Mouse (Mus musculus): ENCODE measurements around the gene Zmym4. TPM values are rescaled to one million over a fixed set of nuclear protein-coding genes. Genes with fewer than 3 reads are reported as not detected.

The Zmym4 gene
- polyA plus RNA-seq, 1 experiment from 2014 or later: 22.7 TPM

DNA sequence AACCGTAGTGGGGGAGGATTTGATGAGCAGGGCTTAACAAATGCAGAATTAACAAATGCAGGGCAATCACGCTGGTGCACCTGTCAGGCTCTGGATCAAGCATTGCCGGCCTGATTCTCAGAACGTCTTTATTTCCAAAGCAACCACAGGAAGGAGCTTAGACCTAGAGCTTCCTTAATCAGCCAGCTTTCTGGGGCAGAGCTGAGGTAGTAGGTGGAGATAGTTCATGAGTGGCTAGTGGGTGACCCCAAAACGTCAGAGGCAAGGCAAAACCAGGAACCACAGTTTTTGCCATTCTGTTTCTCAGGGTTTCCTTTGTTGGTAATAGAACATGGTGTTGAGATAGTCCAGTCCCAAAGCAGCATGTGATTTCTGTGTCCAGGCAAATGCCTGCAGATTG, 153.1 kb downstream of the Zmym4 start:
- Histone ChIP-seq H3K36me3 (ENCODE audit: control insufficient read depth, insufficient read depth, low read length) (peaks cover 32% of the 10 kb centered on the region; the same call in 1 of the 2 replicates), H3K27me3 (replicated peaks; ENCODE audit: control insufficient read depth, insufficient read depth, low read length) (no peaks in the 10 kb centered on the region), H3K27ac (ENCODE audit: low read depth, low read length) (no peak overlapping the region), H3K4me1 (ENCODE audit: control insufficient read depth, insufficient read depth, low read length) (no peaks in the 10 kb centered on the region), H3K9me3 (replicated peaks; ENCODE audit: control insufficient read depth, low read length) (no peaks in the 10 kb centered on the region), H3K4me2 (ENCODE audit: low read length) (no peak overlapping the region), H3K4me3 (ENCODE audit: low read depth, low read length) (no peak overlapping the region), H3K9ac (ENCODE audit: low read length) (no peak overlapping the region)
- ATAC-seq (no peak), DNase-seq (ENCODE audit: low spot score) (no peak)
- 80% methylated on average over 5 of the region's 5 CpGs for WGBS

DNA sequence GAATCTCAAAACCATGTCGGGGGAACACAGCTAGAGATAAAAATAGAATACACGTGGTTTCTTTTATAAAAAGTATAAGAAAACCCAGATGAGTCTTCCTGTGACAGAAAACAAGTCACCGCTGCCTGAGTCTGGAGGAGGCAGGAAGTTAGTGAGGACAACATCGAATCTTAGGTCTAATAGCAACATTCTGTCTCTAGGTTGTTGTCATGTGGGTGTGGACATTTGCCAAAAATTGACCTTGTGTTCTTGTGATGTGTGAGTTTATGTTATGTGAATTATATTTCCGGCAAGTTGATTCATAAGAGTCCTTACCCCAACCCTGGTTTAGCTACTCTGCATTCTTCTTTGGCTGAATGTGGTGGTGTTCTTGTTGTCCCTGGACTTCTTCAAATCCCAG, 154.7 kb downstream of the Zmym4 start:
- Histone ChIP-seq H3K4me2 (ENCODE audit: low read length) (no peak overlapping the region), H3K9ac (ENCODE audit: low read length) (no peak overlapping the region), H3K4me1 (ENCODE audit: control insufficient read depth, insufficient read depth, low read length) (no peaks in the 10 kb centered on the region), H3K4me3 (ENCODE audit: low read depth, low read length) (no peak overlapping the region), H3K27ac (ENCODE audit: low read depth, low read length) (no peak overlapping the region), H3K9me3 (replicated peaks; ENCODE audit: control insufficient read depth, low read length) (no peaks in the 10 kb centered on the region), H3K27me3 (replicated peaks; ENCODE audit: control insufficient read depth, insufficient read depth, low read length) (no peaks in the 10 kb centered on the region), H3K36me3 (ENCODE audit: control insufficient read depth, insufficient read depth, low read length) (peaks cover 36% of the 10 kb centered on the region; the same call in 1 of the 2 replicates)
- ATAC-seq (no peak), DNase-seq (ENCODE audit: low spot score) (no peak)
- 87% methylated on average over 5 of the region's 5 CpGs for WGBS

Other genes with a start within 250 kb of the Zmym4 start
- 0.69 and 1.0 TPM in 2 replicates for gene Tfap2e, start 231.9 kb downstream of the Zmym4 start, polyA plus RNA-seq (2014; fragmentation: Nextera tagmentation; extraction: Ambion mirVana)
- gene Ncdn, start 214.7 kb downstream of the Zmym4 start, polyA plus RNA-seq (2014; fragmentation: Nextera tagmentation; extraction: Ambion mirVana): 47.8 and 79.3 TPM in 2 replicates
- 28.2 and 35.4 TPM in 2 replicates for gene AU040320, start 214.6 kb downstream of the Zmym4 start, polyA plus RNA-seq (2014; fragmentation: Nextera tagmentation; extraction: Ambion mirVana)
- 102 and 105 TPM in 2 replicates for gene Sfpq, start 53.2 kb upstream of the Zmym4 start, polyA plus RNA-seq (2014; fragmentation: Nextera tagmentation; extraction: Ambion mirVana)
- 31.5 and 35.1 TPM in 2 replicates for gene Zmym1, start 93.0 kb upstream of the Zmym4 start, polyA plus RNA-seq (2014; fragmentation: Nextera tagmentation; extraction: Ambion mirVana)
- gene Zmym6, start 109.2 kb upstream of the Zmym4 start, polyA plus RNA-seq (2014; fragmentation: Nextera tagmentation; extraction: Ambion mirVana): 21.2 and 32.3 TPM in 2 replicates
- gene Tmem35b, start 155.6 kb upstream of the Zmym4 start, polyA plus RNA-seq (2014; fragmentation: Nextera tagmentation; extraction: Ambion mirVana): 12.0 and 13.0 TPM in 2 replicates
- 8.4 and 10.8 TPM in 2 replicates for gene Dlgap3, start 201.1 kb upstream of the Zmym4 start, polyA plus RNA-seq (2014; fragmentation: Nextera tagmentation; extraction: Ambion mirVana)

Measured in forebrain, embryonic 14.5 days (tissue).